Mouse (Mus musculus) embryo, embryonic 9.5 days (tissue): ENCODE measurements at regions not wholly inside any gene's neighbourhood (a gene's known extent, or its start where the extent isn't known, plus 50 kb on each side); places are given as distances from the start of the nearest gene placed in this dataset.
A peak's percentile ranks its signal among the peaks of the same experiment; 100 is the strongest.

Experiments
- DNase-seq: peaks from one replicate; pipeline ENCODE4 v3.0.0-alpha.2; 2017; ENCODE audit errors: extremely low spot score

DNA sequence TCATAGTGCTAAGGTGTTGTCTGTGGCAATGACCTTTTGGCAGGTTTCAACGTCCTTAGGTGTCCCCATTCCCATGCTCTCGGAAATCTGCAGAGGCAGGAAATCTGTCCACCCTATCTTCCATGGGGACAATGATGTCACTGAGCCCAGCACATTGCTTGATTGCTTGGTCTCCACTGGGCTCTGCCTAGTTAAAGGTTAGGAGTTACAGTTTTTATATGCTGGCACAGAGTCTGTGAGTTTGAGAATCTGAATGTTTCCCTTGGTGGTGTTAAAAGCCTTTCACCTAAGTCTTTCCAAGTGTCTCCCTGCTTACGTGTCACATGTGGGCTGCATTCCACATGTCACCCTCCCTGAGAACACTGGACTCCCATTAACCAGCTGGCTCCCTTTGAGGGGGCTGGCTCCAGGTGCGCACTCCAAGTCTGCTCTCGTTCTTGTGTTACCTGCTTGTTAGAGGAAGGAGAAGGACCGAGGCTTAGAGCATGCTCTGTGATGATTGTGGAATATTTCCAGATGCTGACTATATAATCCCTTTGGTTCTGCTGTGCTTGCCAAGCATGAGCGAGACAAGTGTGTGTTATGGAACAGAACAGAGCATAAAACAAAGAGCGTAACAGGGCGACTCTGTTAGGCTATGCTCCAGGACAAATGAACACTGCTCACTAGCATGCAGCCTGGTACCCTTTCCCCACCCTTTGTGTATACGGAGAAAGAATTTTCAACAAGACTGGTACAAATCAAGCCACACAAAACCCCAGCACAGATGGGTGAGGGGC is 284.6 kb upstream of the Auts2 start:
- no peak for DNase-seq

DNA sequence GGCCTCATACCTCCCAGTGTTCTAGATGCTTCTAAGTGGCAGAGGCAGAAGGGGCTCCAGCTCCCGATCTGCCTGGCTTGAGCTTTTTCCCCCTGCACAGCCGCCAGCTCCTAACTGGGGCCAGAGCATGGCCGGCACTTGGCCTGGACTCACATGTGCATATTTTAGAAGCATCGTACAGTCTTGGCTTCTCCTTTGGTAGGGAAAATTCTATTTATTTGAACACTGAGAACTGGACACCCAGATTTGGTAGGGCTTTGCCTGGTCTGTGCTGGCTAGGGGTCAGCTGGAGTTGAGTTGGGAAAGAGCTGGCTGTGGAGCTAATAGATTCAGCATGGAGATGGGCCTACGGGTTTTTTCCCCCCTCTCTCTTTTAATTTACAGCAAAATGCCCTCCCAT is 282.9 kb upstream of the Auts2 start:
- DNase-seq, result no peak

DNA sequence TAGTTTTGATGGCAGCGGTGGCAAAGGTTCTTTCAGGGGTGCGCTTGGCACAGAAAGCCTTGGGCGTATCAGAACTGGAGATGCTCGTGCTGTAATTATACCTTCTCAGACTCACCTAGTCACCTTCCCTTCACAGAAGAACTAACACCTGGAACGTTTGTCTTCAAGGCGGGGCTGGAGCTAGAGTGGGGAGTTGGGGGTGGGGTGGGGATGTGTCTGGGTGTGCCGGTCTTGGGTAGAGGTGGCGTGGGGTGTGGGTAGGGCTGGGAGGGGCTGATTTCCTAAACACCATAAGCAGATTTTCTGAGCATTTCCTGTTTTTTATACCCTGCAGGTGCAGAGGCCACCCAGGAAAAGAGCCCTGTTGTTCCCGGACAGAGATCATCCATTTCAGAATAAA is 274.5 kb upstream of the Auts2 start:
- no peak for DNase-seq

DNA sequence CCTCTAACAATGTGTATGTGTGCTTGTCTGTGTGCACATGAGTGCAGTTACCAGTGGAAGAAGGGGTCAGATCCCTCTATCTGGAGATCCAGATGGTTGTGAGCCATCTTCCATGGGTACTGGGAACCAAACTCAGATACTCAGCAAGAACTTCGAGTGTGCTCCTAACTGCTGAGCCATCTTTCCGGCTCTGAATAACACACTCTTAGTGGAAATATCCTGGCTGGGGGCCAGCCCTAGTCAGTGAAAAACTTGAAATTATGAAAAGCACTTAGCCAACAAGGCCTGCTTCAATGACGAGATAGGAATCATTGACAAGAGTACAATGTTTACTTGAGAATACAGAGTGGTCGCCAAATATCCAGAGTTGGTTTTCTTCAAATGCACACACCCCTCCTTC is 266.0 kb upstream of the Auts2 start:
- DNase-seq, result no peak

DNA sequence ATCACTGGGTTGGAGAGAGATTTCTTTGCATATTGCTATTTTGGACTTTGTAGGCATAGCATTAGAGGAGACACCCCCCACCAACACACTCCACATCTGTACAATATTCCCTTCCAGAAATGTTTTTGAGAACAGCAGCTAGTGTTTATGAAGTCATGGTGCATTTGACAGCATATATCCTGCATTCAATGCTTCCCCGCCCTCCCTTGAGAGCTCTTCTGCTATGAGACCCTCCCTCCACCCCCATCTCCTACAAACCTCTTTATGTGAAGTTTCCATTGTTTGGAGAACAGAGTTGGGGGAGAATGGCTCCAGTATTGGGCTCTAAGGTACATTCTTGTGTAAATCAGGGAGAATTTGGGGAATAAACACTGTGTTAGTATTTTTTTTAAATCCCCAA is 252.9 kb upstream of the Auts2 start:
- no peak for DNase-seq

DNA sequence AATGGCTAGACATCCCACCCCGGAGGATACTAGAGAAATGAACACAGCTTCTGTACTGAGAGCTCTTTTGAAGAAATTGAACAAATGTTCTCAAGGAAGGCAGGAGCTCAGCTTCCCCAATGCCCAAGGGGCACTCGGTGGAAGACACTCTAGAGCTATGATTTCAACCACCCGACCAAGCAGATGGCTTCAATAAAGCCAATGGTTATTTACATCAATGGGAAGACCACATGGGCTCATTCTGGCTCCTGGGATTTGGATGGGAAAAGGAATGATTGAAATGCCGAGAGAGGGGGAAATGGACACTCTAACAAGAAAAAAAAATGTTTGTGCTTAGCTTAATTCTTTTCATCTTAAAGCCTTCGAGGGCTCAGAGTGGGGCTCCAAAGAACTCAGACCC is 249.3 kb upstream of the Auts2 start:
- DNase-seq, result peak; percentile 2

DNA sequence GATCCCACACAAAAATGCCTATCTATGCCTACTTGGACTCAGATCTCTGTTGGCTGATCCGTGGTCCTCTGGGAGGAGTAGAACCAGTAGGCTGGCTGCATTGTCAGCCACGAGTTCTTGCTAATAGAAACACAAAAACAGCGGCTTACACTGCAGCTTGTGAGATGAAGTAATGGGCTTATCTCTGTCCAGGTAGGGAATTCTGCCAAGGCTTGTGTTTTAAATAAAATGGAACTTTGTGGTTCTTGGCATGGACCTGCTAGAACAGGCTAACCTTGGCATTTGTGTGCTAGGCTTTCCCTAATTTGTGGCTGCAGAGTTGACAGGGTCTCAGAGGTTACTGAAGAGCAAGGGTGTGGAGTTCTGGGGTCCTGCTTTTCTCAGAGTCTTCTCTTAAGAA is 242.1 kb upstream of the Auts2 start:
- DNase-seq, result no peak

DNA sequence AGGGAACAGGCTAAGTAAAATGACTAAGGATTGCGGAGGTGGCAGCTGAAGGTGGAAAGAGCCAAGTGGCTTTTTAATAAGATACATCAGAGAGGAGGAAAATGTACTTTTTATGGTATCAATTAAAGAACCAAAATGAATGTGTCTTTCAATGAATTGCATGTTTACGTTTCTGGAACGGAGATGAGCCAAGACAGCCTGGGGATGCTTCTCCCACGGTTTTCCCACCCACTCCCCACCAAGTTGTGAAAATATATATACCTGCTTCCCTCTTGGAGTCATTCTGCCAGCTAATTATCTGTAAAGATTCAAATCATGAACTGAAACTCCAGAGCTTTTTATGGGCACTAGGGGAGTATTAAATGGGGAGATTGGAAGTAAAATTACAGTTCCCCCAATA is 241.6 kb upstream of the Auts2 start:
- no peak for DNase-seq

DNA sequence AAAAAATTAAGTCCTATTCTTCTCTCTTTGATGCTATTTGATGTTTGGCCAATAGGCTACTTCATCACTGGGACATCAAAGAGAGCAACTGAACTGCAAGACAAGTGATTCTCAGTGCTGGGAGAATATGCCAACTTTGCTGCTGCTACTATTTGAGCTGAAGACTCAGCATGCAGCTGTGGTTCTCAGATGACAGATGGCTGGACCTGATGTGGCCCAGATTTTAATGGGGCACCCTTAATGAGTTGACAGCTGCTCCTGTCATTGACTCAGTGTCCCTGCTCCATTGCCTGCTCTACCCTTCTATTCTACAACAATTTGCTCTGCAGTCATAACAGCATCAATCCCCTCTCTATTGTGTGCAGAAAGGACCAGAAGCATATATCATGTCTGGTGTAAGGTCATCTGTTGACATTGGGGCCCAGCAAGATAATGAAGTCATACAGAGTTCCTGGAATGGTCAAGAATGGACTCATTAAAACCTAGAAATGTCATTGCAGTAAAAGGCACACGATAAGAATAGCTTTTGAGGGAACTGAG is 231.1 kb upstream of the Auts2 start:
- no peak for DNase-seq

DNA sequence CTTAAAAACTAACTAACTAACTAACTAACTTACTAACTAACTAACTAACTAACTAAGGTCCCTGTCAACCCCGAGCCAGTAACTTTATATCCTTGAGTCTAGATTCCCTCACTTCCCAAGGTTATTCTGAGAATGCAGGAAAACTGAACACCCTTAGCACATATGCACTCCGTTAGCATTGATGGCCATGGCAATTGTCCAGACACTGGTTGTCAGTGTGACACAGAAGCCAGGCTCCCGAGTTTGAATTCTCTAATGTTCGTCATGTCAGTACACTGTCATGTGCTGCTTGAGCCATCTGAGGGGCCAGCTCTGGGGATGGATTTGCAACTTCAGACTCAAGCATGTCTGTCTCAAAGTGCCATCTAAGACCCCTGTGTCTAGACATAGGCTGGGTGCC is 217.3 kb upstream of the Auts2 start:
- DNase-seq, result no peak

DNA sequence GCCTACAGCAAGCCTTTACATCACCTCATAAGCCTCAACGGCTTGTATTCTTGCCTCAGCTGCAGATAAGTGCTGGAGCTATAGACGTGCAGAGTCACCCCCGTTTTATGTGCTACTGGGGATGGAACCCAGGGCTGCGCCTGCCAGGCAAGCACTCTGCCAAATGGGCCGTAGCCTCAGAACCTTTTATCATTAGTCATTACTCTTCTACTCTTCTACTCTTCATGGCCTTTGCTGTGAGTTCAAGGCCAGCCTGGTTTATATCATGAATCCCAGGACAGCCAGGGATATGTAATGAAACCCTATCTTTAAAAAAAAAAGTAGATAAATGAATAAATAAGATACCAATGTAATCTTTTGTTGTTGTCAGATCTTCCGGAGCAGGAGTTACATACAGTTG is 216.6 kb upstream of the Auts2 start:
- DNase-seq, result no peak

DNA sequence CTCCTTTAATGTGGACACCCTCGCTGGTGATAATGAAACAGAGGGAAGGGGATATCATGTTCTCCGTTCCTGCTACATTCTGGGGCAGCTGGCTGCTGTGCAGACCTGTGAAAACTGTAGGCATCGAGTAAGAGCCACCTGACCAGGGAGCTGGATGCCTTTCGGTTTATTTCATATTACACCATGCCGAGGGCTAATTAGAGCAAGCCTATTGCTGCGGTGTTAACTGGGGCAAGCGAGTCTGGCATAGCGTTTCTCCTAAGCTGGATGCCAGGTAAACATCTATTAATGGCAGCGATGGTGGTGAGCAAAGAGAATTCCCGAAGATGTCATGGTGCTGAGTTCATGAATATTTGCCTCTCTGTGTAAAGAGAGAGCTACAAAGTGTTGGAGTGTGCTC is 215.8 kb upstream of the Auts2 start:
- no peak for DNase-seq

DNA sequence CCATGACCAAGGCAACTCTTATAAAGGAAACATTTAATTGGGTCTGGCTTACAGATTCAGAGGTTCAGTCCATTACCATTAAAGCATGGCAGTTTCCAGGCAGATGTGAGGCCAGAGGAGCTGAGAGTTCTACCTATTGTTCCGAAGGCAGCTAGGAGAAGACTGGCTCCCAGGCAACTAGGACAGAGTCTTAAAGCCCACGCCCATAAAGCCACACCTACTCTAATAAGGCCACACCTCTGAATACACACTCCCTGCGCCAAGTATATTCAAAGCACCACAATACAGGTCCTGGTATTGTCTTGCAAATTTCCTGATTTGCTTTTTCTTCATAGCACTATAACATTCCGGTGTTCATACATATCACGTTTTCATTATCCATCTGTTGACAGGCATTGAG is 194.8 kb upstream of the Auts2 start:
- no peak for DNase-seq

DNA sequence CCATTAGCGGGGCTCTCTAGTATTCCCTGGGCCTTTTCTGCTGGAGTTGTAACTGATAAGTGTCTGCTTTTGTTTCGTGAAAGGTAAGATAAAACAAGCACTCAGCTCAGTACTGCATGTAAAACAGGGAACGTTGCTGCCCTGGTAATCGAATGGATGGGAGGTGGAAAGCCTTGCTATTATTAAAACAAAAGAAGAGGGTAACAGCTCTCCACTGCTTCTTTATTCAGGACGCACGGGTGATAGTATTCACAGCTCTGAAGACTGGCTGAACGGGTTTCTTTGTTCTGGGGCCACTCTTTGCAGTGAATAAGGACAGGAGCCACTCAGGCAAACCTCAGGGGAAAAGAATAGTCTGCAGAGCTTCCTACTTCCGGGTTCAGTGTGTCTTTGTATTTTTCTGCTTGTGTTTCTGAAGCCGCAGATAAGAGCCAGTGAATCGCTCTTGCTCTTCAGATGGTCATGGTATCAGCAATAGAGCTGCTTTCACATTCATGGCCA is 185.6 kb upstream of the Auts2 start:
- DNase-seq, result peak; percentile 2

DNA sequence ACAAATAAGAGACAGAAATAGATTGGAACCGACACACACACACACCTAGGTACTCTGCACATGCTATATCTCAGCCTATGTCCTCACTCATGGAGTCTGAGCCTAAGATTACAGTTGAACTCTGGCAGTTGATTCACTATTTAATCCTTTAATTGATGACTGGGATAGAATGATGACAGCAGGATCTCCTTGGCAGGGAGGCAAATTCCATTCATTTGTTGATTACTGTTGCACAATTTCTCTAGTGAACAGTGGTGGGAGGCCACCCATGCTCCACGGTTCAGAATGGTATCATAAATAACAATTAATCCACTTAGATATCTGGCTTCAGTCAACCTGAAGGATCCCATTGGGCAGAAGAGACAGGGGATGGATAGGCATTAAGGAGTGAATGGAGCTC is 181.3 kb upstream of the Auts2 start:
- DNase-seq, result no peak

DNA sequence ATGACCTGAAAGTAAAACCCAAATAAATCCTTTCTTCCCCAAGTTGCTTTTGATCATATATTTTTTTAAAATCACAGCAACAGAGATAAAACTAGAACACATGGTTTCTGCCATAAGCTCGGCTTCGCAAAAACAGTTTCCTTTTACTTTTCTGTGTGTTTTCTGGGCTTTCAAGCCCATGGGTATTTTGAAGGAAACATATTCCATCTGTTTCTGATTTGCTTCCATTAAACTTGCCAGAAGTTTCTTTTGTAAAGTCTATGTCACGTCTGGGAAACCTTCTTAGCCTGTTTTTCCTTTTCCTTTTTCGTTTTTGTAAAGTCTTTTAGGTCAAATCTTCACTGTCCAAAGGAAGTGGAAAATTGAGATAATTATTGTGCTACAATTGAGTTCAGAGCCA is 167.2 kb upstream of the Auts2 start:
- DNase-seq, result no peak

DNA sequence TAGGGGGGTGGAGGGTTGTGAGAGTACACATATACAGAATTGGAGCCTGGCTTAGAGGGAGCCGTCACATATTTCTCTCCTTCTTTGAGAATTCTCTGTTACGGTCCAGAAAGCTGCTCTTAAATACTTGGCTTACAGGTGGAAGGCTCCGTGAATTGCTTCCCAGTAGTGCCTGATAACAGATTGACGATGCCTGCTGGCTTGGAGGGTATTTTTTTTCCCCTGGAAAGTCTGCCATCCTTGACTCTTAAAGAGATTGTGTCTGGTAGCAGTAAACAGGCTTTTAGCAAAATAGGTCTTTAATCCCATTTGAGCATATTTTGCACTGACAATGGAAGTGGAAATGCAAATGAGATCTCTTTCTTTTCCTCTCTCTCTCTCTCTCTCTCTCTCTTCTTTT is 164.4 kb upstream of the Auts2 start:
- DNase-seq, result no peak

DNA sequence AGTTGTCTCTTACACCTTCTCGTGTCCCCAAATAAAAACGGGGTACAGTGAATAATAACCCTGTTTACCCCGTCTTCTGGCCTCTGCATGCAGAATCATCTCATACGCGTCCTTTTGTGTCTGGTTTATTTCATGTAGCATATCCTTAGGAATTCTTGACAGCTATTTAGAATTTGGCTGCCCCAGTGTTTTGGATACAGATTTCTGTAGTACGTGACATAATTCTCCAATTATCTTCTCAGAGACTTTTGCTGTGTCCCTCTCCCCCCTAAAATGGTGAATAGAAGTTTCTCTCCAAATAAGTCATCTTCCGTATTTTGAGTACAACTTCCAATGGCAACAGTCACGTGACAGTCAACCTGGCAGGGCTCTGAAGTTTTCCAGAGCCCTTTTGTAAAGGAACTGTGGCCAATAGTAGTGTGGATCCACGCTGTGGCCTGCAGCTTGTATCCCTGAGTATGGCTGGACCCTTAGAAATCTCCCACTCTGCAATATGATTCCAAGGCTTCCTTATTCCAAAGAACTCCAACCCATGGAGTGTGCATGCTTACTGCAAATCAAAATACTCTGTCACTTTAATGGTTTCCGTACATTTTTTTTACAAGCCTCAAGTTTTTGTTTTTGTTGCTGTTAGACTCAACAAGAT is 160.4 kb upstream of the Auts2 start:
- no peak for DNase-seq

DNA sequence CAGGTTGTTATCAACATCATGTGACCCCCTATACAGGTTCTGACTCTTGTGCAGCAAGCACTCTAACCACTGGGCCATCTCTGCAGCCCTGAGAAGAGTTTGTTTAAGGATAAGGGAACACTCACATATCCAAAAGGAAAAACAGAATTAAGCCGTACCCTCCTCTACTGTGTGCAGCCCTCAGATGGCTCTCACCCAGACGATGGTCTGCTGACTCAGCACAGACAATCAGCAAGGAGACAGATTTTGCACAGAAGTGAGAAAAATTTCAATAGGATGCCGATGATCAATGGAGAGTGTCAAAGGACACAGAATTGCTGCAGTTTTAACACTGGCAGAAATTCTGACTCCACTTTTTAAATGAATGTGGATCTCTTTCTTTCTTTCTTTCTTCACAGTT is 159.4 kb upstream of the Auts2 start:
- no peak for DNase-seq

DNA sequence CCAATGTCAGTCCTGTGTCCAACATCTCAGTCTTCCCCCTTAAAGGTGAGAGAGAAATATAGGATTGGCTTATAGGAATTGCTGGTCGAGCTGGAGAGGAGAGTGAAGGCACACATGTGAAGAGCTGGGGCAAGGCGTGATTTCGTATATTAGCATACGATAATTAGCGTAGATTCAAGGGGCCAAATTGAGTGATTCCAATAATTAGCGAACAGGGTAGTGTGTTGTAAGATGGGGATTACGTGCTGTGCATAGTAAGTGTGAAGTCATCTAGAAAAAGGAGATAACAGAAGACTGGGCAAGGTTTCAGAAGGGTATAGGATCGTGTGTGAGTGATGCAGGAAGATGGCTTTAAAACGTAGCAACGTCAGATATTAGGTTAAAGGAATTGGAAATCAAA is 147.6 kb upstream of the Auts2 start:
- no peak for DNase-seq

DNA sequence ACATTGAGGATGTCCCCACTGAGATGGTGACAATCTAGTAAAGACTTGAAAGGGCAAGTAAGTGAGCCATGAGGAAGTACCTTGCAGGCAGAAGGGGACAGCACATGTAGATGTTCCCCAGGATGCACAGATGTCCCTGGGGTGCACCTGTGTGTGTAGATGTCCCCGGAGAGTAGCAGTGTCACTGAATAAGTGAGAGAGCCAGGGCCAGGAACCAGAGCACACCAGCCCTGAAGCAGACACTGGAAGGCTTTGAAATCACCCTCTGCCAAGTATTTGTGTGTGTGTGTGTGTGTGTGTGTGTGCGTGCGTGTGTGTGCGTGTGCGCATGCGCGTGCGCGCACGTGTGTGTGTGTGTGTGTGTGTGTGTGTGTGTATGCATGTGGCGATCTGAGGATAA is 132.1 kb upstream of the Auts2 start:
- no peak for DNase-seq

DNA sequence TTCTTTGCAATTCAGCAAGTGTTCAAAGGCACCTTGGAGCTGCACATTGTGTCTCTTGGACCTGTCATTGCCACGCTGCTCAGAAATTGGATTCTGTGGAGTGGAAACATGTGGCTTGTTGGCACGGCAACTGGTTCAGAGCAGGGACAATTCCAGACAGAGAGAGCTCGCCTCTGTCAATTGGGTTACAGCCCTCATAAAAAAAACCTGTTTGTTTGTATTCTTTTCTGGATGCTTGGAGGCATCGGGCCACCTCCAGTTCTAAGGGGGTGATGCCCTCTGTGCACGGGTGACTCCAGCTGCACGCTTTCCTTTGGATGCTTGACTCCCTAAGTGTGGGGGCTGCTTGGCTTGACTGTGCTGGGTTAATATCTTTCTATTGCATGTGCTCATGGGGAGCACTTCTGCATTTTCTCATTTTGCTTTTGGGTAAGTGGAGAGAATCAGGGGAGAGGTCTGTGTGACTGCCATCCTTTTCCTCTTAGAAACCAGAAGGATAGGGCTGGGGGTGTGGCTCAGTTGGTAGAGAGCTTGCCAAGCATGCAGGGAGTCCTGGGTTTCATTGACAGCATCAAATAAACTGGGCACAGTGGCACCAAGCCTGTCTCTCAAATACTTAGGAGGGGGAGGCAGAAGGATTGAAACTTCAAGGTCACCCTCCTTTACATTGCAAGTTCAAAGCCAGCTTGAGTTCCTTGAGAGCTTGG is 130.6 kb upstream of the Auts2 start:
- DNase-seq, result no peak

DNA sequence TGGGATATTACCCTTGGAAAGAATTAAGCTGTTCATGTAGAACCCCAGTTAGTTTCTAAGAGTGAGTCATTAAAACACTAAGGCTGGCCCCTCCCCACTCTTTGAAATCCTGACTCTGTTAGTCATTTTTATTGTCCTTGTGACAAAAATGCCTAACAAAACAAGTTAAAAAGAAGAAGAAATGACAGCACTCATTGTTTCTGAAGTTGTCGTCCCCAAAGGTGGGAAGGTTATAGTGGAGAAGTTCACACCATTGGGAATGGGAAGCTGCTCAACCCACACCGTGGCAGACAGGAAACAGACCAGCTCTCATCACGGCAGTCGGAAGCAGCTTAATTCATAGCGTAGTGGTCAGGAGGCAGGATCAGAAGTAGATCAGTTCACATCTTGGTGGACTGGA is 128.4 kb upstream of the Auts2 start:
- DNase-seq, result no peak
